29 mouse cellular contexts compared by ENCODE assay signal in the genomic region with DNA sequence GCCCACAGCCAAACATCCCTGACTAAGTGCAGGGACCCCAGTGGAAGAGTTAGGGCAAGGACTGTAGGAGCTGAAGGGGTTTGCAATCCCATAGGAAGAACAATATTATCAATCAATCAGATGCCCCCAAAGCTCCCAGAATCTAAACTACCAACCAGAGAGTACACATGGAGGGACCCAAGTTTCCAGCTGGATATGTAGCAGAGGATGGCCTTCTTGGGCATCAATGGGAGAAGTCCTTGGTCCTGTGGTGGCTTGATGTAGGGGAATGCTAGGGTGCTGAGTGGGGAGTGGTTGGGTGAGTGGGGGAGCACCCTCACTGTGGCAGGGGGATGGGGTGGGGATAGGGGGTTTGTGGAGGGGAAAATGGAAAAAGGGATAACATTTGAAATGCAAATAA. TPM values are rescaled to one million over a fixed set of nuclear protein-coding genes. Genes with fewer than 3 reads are reported as not detected.
"Had no signal": no experiment of that assay in that cellular context is flagged by ENCODE, and none has a peak within 500 bp of the region (broad histone marks: within the 10 kb centered on the region; RNA-seq: fewer than 3 reads in every experiment).

No protein-coding gene starts in this region.

- DNase-seq: cerebellum, adult 2 months; cerebellum, adult 8-10 months; cerebellum, adult 9-10 months; cerebellum, adult 9-11 months; cerebellum, postnatal 10 days; cerebellum, postnatal 14 days; cerebellum, postnatal 25 days; cerebellum, postnatal 36 days; embryo, embryonic 11 days; forebrain, postnatal 0 days; gastrocnemius, adult 2 months; gastrocnemius, postnatal 10 days; gastrocnemius, postnatal 14 days; gastrocnemius, postnatal 25 days; gastrocnemius, postnatal 36 days; heart, adult 18-20 months; heart, adult 2 months had no signal

- H3K4me3 ChIP-seq: embryonic facial prominence, embryonic 10.5 days; embryonic facial prominence, embryonic 12.5 days; embryonic facial prominence, embryonic 13.5 days; embryonic facial prominence, embryonic 15.5 days; erythroblast, embryonic 14.5 days; forebrain, embryonic 10.5 days; forebrain, embryonic 12.5 days; forebrain, embryonic 13.5 days; forebrain, embryonic 15.5 days; gastrocnemius, adult 2 months; heart, adult 2 months had no signal

- H3K9ac ChIP-seq: embryonic facial prominence, embryonic 12.5 days; embryonic facial prominence, embryonic 13.5 days; embryonic facial prominence, embryonic 15.5 days; forebrain, embryonic 12.5 days; forebrain, embryonic 13.5 days; forebrain, embryonic 15.5 days; forebrain, postnatal 0 days had no signal

- H3K36me3 ChIP-seq: embryonic facial prominence, embryonic 12.5 days; forebrain, embryonic 12.5 days; forebrain, embryonic 15.5 days had no signal

- H3K4me2 ChIP-seq: embryonic facial prominence, embryonic 12.5 days; embryonic facial prominence, embryonic 13.5 days; embryonic facial prominence, embryonic 15.5 days; forebrain, embryonic 12.5 days; forebrain, embryonic 13.5 days; forebrain, embryonic 15.5 days had no signal

- H3K9me3 ChIP-seq: embryonic facial prominence, embryonic 10.5 days; embryonic facial prominence, embryonic 12.5 days; embryonic facial prominence, embryonic 13.5 days; embryonic facial prominence, embryonic 15.5 days; forebrain, embryonic 10.5 days; forebrain, embryonic 12.5 days; forebrain, embryonic 13.5 days; forebrain, embryonic 15.5 days had no signal

- H3K27ac ChIP-seq: embryonic facial prominence, embryonic 10.5 days; embryonic facial prominence, embryonic 12.5 days; embryonic facial prominence, embryonic 13.5 days; embryonic facial prominence, embryonic 15.5 days; forebrain, embryonic 10.5 days; forebrain, embryonic 12.5 days; forebrain, embryonic 13.5 days; forebrain, embryonic 15.5 days; gastrocnemius, adult 2 months; heart, adult 2 months had no signal

- ATAC-seq: forebrain, embryonic 13.5 days; forebrain, embryonic 14.5 days; forebrain, embryonic 15.5 days; forebrain, embryonic 16.5 days; forebrain, postnatal 0 days had no signal

- H3K27me3 ChIP-seq: embryonic facial prominence, embryonic 12.5 days; embryonic facial prominence, embryonic 13.5 days; embryonic facial prominence, embryonic 15.5 days; forebrain, embryonic 12.5 days; forebrain, embryonic 13.5 days; forebrain, embryonic 15.5 days had no signal

- H3K4me1 ChIP-seq: embryonic facial prominence, embryonic 10.5 days; embryonic facial prominence, embryonic 12.5 days; embryonic facial prominence, embryonic 13.5 days; embryonic facial prominence, embryonic 15.5 days; forebrain, embryonic 10.5 days; forebrain, embryonic 12.5 days; forebrain, embryonic 13.5 days; forebrain, embryonic 15.5 days had no signal

RNA-seq across cellular contexts. Expression of a gene that starts 8.4 kb away (rescaled TPM):
- total RNA-seq: common myeloid progenitor, adult 5-6 weeks had no signal
- polyA plus RNA-seq: erythroblast, embryonic 14.5 days had no signal
